Mouse (Mus musculus) midbrain, embryonic 12.5 days (tissue): ENCODE measurements around the gene Cptp. TPM values are rescaled to one million over a fixed set of nuclear protein-coding genes. Genes with fewer than 3 reads are reported as not detected.

Experiments used
- ATAC-seq: fragments of 200-750 bp; cut with Nextera tagmentation; 2 replicates; pipeline ENCODE4 v1.8.0; 2017; ENCODE audit warnings: low read depth, moderate TSS enrichment, moderate library complexity; ENCODE audit not compliant: low FRiP score
- H3K27ac ChIP-seq: fragments of 300-500 bp; sonication (generic); replicated peaks from 2 replicates; pipeline ENCODE4 v1.5.1; 2016; ENCODE audit warnings: mild to moderate bottlenecking
- H3K27me3 ChIP-seq: fragments of 300-500 bp; sonication (generic); 2 replicates; pipeline ENCODE4 v1.6.1; 2016; ENCODE audit warnings: mild to moderate bottlenecking
- H3K36me3 ChIP-seq: fragments of 300-500 bp; sonication (generic); 2 replicates; pipeline ENCODE4 v1.6.1; 2016
- H3K4me1 ChIP-seq: fragments of 300-500 bp; sonication (generic); 2 replicates; pipeline ENCODE4 v1.6.1; 2016
- H3K4me2 ChIP-seq: fragments of 300-500 bp; sonication (generic); replicated peaks from 2 replicates; pipeline ENCODE4 v1.6.1; 2016; ENCODE audit warnings: mild to moderate bottlenecking, moderate library complexity
- H3K4me3 ChIP-seq: fragments of 300-500 bp; sonication (generic); 2 replicates; pipeline ENCODE4 v1.5.1; 2016; ENCODE audit warnings: mild to moderate bottlenecking
- H3K9ac ChIP-seq: fragments of 300-500 bp; sonication (generic); replicated peaks from 2 replicates; pipeline ENCODE4 v1.6.1; 2016; ENCODE audit warnings: mild to moderate bottlenecking, moderate library complexity
- H3K9me3 ChIP-seq: fragments of 300-500 bp; sonication (generic); 2 replicates; pipeline ENCODE4 v1.6.1; 2016; ENCODE audit warnings: mild to moderate bottlenecking
- WGBS: fragments of 180-500 bp; shearing (Covaris S2); methylation state at CpG from one replicate; pipeline ENCODE4 v1.1.7; 2016; 5-methylcytosine and 5-hydroxymethylcytosine counted together
- polyA plus RNA-seq: library from polyadenylated mRNA; unstranded; fragments of >200 nt; fragmentation: Nextera tagmentation; extraction: Ambion mirVana; gene quantifications from 2 replicates; pipeline ENCODE4 v1.2.1, GENCODE M21; 2016

The Cptp gene
- polyA plus RNA-seq, 1 experiment from 2014 or later: 23.5 TPM

DNA sequence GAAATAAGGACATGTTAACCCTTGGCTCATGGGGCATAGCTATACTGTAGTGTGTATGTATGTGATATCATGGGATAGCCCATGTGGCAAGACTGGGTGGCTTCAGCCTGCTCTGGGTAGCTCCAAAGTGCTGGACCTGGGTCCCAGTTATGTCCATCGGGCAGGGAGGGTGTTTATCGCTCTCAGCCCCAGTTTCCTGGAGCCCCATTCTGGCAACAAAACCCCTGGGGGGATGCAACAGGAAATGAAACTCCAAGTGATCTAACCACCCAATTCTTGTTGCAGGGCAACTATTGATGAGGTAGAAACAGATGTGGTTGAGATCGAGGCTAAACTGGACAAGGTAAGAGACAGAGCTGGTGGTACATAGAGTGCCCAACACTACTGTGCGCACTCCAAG is 26.6 kb upstream of the Cptp start:
- ATAC-seq: no peak
- Histone ChIP-seq H3K27me3 (no peaks in the 10 kb centered on the region), H3K4me1 (peaks cover 33% of the 10 kb centered on the region), H3K9ac (no peak overlapping the region), H3K9me3 (no peaks in the 10 kb centered on the region), H3K4me3 (no peak overlapping the region), H3K4me2 (0 out of 2 replicates have a peak overlapping the region, but pooled peaks have one; percentile 96), H3K36me3 (peaks cover 46% of the 10 kb centered on the region), H3K27ac (no peak overlapping the region)
- 96% methylated on average over 4 of the region's 4 CpGs for WGBS

- H3K9me3 ChIP-seq: no peaks in the 10 kb centered on the region
- no peak for ATAC-seq
- H3K27me3 ChIP-seq: no peaks in the 10 kb centered on the region
- peaks cover 39% of the 10 kb centered on the region for H3K4me1 ChIP-seq
- peak overlapping the region; percentile 94; the same call in 1 of the 2 replicates for H3K4me3 ChIP-seq
- peak overlapping the region; percentile 96 for H3K4me2 ChIP-seq
- H3K36me3 ChIP-seq: peaks cover 40% of the 10 kb centered on the region
- H3K27ac ChIP-seq: peak overlapping the region; percentile 11; the same call in 1 of the 2 replicates
- no peak overlapping the region for H3K9ac ChIP-seq
- WGBS: 37% methylated on average over 6 of the region's 6 CpGs
These were observed 26.0 kb upstream of the Cptp start for GRCm38 (mm10) chr4:155895216-155895615.

GRCm38 (mm10) chr4:155894311-155894881 is 25.2 kb upstream of the Cptp start:
- Histone ChIP-seq H3K27ac (peak overlapping the region; percentile 15; the same call in 1 of the 2 replicates), H3K4me2 (peak overlapping the region; percentile 96), H3K9ac (peak overlapping the region; percentile 94), H3K4me3 (peak overlapping the region; percentile 94), H3K4me1 (peaks cover 42% of the 10 kb centered on the region), H3K36me3 (peaks cover 33% of the 10 kb centered on the region), H3K27me3 (no peaks in the 10 kb centered on the region), H3K9me3 (no peaks in the 10 kb centered on the region)
- no peak for ATAC-seq
- 42% methylated on average over 8 of the region's 8 CpGs for WGBS

GRCm38 (mm10) chr4:155893212-155893690 is 24.0 kb upstream of the Cptp start:
- H3K36me3 ChIP-seq: peaks cover 33% of the 10 kb centered on the region
- no peak for ATAC-seq
- H3K4me1 ChIP-seq: peaks cover 42% of the 10 kb centered on the region
- peak overlapping the region; percentile 94 for H3K9ac ChIP-seq
- no peaks in the 10 kb centered on the region for H3K9me3 ChIP-seq
- 75% methylated on average over 7 of the region's 8 CpGs for WGBS
- peak overlapping the region; percentile 96 for H3K4me2 ChIP-seq
- H3K27ac ChIP-seq: no peak overlapping the region
- H3K27me3 ChIP-seq: no peaks in the 10 kb centered on the region
- H3K4me3 ChIP-seq: peak overlapping the region; percentile 94

GRCm38 (mm10) chr4:155892438-155893211 is 23.4 kb upstream of the Cptp start:
- 7% methylated on average over 34 of the region's 37 CpGs for WGBS
- Histone ChIP-seq H3K36me3 (peaks cover 36% of the 10 kb centered on the region), H3K4me1 (peaks cover 42% of the 10 kb centered on the region)

GRCm38 (mm10) chr4:155892017-155892416 is 22.8 kb upstream of the Cptp start:
- H3K36me3 ChIP-seq: peaks cover 39% of the 10 kb centered on the region
- WGBS: under 1% methylated on average over 46 of the region's 56 CpGs
- peak overlapping the region; percentile 94 for H3K4me3 ChIP-seq
- H3K4me1 ChIP-seq: peaks cover 42% of the 10 kb centered on the region
- no peaks in the 10 kb centered on the region for H3K27me3 ChIP-seq
- H3K9ac ChIP-seq: peak overlapping the region; percentile 94
- peak overlapping the region; percentile 96 for H3K4me2 ChIP-seq
- ATAC-seq: peak; percentile 91
- peak overlapping the region; percentile 99 for H3K27ac ChIP-seq
- no peaks in the 10 kb centered on the region for H3K9me3 ChIP-seq

More at GRCm38 (mm10) chr4:155892438-155893211, 23.4 kb upstream of the Cptp start:
- peak; percentile 64 for ATAC-seq
- H3K9me3 ChIP-seq: no peaks in the 10 kb centered on the region
- H3K27ac ChIP-seq: peak overlapping the region; percentile 99
- H3K9ac ChIP-seq: peak overlapping the region; percentile 94
- peak overlapping the region; percentile 94 for H3K4me3 ChIP-seq
- peak overlapping the region; percentile 96 for H3K4me2 ChIP-seq
- H3K27me3 ChIP-seq: no peaks in the 10 kb centered on the region

DNA sequence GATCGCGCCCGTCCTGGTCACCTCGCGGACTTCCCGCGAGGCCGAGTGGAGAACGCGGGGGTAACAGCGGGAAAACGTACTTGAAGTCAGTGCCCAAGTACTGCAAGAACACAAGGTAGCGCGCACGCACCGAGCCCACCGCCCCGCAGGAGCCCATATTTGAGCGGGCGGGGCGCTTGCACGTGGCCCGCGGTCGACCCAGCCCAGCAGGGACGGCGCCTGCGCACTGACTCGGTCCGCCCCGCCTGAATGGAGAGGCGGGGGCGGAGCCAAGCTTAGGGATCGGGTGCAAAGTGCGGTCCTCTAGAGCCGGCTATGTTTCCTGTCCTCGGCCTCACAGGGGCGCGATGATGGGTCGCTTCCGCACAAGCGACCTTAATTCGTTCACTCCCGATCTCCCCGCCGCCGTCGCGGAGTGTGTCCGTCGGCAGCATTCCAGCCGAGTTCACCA is 22.3 kb upstream of the Cptp start, which contains the start of the genes Pusl1 and Acap3:
Gene Pusl1, minus strand, starts transcription at position 231 of the 451 bp plus-strand sequence.
Gene Acap3, plus strand, starts transcription at position 272 of the 451 bp plus-strand sequence.
- WGBS: under 1% methylated on average over 51 of the region's 52 CpGs
- peaks cover 42% of the 10 kb centered on the region for H3K4me1 ChIP-seq

GRCm38 (mm10) chr4:155891011-155891471 is 21.8 kb upstream of the Cptp start:
- no peaks in the 10 kb centered on the region for H3K9me3 ChIP-seq
- ATAC-seq: 0 out of 2 replicates have a peak, but pooled peaks have one; percentile 0
- H3K4me1 ChIP-seq: peaks cover 42% of the 10 kb centered on the region

More for the DNA sequence above, 22.3 kb upstream of the Cptp start, which contains the start of the genes Pusl1 and Acap3:
- ATAC-seq: peak; percentile 89
- no peaks in the 10 kb centered on the region for H3K9me3 ChIP-seq
- peak within 1 kb of the TSS; percentile 96 for H3K4me2 ChIP-seq
- peaks cover 39% of the 10 kb centered on the region for H3K36me3 ChIP-seq
- H3K9ac ChIP-seq: peak within 1 kb of the TSS; percentile 94
- no peaks in the 10 kb centered on the region for H3K27me3 ChIP-seq
- peak within 1 kb of the TSS; percentile 99 for H3K27ac ChIP-seq
- H3K4me3 ChIP-seq: peak within 1 kb of the TSS; percentile 94

GRCm38 (mm10) chr4:155889316-155889715 is 20.1 kb upstream of the Cptp start:
- Histone ChIP-seq H3K9ac (no peak overlapping the region), H3K9me3 (no peaks in the 10 kb centered on the region), H3K4me2 (no peak overlapping the region), H3K4me3 (no peak overlapping the region), H3K27ac (no peak overlapping the region), H3K27me3 (no peaks in the 10 kb centered on the region), H3K36me3 (peaks cover 51% of the 10 kb centered on the region), H3K4me1 (peaks cover 28% of the 10 kb centered on the region)
- no peak for ATAC-seq
- 87% methylated on average over 5 of the region's 5 CpGs for WGBS

More at GRCm38 (mm10) chr4:155891011-155891471, 21.8 kb upstream of the Cptp start:
- WGBS: under 1% methylated on average over 34 of the region's 34 CpGs
- Histone ChIP-seq H3K36me3 (peaks cover 39% of the 10 kb centered on the region), H3K4me2 (peak overlapping the region; percentile 96), H3K27ac (no peak overlapping the region), H3K27me3 (no peaks in the 10 kb centered on the region), H3K9ac (peak overlapping the region; percentile 94), H3K4me3 (peak overlapping the region; percentile 94)

DNA sequence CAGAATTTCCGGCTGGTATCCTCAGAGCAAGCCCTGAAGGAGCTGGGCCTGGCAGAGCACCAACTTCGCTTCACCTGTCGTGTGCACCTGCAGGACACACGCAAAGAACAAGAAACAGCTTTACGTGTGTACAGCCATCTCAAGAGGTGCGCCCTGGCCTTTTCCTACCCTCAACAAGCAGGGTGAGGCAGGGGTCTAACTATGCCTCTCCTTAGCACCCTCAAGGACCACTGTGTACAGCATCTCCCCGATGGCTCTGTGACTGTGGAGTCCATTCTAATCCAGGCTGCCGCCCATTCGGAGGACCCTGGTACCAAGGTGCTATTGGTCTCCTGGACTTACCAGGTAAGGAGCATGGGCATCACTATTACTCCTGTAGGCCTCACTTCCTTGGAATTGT is 18.9 kb upstream of the Cptp start:
- peaks cover 62% of the 10 kb centered on the region for H3K36me3 ChIP-seq
- H3K9me3 ChIP-seq: no peaks in the 10 kb centered on the region
- no peak overlapping the region for H3K4me3 ChIP-seq
- H3K9ac ChIP-seq: no peak overlapping the region
- H3K27ac ChIP-seq: no peak overlapping the region
- 94% methylated on average over 9 of the region's 9 CpGs for WGBS
- H3K4me2 ChIP-seq: no peak overlapping the region
- no peak for ATAC-seq
- no peaks in the 10 kb centered on the region for H3K27me3 ChIP-seq
- H3K4me1 ChIP-seq: peaks cover 17% of the 10 kb centered on the region

GRCm38 (mm10) chr4:155887674-155888073 is 18.4 kb upstream of the Cptp start:
- H3K36me3 ChIP-seq: peaks cover 64% of the 10 kb centered on the region
- no peak for ATAC-seq
- WGBS: 89% methylated on average over 10 of the region's 10 CpGs
- no peaks in the 10 kb centered on the region for H3K9me3 ChIP-seq
- H3K9ac ChIP-seq: no peak overlapping the region
- H3K4me2 ChIP-seq: no peak overlapping the region
- peaks cover 12% of the 10 kb centered on the region for H3K4me1 ChIP-seq
- H3K27me3 ChIP-seq: no peaks in the 10 kb centered on the region
- no peak overlapping the region for H3K27ac ChIP-seq
- H3K4me3 ChIP-seq: no peak overlapping the region
